Mouse (Mus musculus): ENCODE results near the gene Npas3.

- TF ChIP-seq POLR2A (IDR thresholded peaks at IDR 0.05; ENCODE audit: control insufficient read depth, extremely low read depth, insufficient read depth, low read length, poor library complexity) (no peak), CTCF (IDR thresholded peaks at IDR 0.05; ENCODE audit: borderline replicate concordance, control insufficient read depth, extremely low read depth, insufficient read depth, low read length, poor library complexity) (no peak)
These were observed 584.1 kb downstream of the Npas3 start for GRCm38 (mm10) chr12:53832590-53832989.
